Mouse (Mus musculus): ENCODE results near the gene Iqck.
A peak's percentile ranks its signal among the peaks of the same experiment; 100 is the strongest.

The Iqck gene

DNA sequence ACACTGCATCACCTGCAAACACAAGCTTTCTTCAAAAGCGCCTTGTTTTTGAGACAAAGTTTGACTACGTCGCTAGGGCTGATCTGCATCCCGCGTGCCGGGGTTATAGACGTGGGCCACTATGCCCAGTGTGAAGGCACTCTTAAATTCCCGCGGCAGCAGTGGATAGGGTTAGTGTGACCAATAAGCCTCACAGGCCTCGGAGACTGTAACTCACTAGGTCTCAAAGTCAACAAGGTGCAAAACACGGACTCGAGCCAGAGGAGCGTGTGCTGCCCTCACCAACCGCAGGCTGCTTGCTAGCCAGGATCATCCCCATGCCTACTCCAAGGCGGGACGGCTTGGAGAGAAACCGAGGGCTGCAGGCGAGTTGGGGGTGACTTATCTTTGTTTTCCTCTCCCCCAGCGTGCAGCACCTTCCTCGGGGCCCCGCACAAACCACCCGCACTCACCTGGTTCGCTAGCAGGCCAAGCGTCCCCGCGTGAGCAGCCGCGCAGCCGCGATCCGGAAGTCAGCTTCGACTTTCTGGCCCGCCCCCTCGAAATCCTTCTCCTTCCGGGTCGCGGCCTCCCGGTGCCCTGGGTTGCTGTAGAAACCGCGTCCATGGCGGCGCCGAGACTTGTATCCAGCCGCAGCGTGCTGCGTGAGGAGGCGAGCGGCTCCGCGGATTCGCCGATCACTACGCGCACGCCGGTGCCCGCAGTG lies at the start of gene Iqck:
Gene Iqck, plus strand, starts transcription at position 582 of the 706 bp plus-strand sequence.
- peak; percentile 80 to 81 for DNase-seq

DNA sequence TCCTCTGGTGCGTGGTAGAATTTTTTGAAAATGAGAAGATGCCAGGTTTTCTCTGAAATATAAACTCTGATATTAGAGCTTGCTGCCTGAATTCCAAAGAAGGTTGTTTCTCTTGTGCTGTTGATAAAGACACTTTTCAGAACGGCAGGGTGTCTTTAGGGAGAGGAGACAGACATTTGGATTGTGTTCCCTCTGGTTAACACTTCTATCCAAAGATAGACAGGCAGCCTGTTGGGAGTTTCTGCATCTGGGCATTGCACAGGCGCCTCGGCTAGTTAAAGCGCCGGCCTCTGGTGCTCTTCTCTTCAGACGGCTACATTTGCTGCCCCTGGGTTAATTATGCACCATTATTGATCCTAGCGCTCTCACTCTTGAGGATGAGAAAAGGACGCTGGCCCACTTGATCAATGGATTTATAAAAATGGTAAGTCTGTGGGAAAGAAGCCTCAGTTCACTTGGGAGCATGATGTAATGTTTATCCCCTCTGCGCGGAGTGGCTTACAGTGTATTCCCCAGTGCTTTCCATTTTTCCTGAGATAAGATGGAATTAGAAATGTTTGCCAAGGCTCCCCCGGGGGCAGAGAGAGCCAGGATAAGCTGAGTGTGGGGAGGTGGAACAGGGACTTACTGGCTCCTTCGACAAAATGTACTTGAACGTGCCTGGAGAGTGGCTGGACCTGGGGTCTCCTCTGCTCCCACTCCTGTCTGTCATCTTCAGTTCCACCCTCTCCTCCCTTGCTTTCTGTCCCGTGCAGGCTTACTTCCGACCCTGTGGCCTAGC lies 48.7 kb upstream of the Iqck start:
- DNase-seq: no peak

DNA sequence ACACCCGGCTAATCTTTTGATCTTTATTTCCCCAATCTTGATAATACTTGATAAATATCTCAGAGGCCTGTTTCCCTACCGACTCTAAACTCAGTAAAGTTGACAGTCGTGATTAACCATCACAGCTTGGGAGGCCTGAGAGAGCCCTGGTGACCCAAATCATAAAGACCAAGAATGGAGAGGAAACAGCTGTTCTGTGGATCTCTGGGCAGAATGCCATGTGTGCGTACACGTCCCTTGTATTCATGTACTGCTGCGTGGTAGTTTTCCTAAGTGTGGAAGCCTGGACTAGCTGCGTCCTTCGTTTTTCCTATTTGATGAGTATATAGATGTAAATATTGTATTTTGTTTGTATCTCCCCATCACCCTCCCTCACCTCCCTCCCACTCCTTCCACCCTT lies 47.7 kb upstream of the Iqck start:
- no peak for DNase-seq

DNA sequence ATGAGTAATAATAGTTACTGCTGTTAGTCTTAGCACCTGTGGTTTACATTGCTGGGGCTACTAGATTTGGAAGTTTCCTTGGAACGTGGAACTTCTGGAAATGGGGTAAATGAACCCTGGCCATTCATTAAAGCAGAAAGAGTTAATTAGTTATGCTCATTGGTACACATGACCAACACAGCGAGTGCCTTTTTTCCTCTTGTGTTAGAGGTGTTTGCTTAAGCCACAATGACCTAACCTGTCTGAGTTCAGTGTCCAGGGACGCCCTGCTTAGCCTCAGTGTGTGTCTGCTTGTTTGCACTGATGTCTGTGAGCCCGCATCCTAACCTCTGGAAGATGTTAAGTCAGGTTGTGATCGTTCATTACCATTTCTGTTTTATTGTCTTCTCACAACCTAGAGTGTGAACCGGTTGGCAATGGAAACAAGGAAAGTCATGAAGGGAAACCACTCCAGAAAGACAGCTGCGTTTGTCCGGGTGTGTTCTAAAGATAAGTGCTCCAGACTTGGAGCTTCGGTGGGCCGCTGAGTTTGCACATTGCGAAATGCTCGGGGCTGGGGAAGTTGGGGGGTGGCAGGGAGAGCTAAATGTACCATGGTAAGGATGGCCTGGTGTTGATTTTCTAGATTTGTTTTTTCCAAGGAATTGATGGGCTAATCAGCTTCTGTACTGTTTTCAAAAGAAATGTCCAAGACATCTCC lies 44.0 kb upstream of the Iqck start:
- no peak for DNase-seq

DNA sequence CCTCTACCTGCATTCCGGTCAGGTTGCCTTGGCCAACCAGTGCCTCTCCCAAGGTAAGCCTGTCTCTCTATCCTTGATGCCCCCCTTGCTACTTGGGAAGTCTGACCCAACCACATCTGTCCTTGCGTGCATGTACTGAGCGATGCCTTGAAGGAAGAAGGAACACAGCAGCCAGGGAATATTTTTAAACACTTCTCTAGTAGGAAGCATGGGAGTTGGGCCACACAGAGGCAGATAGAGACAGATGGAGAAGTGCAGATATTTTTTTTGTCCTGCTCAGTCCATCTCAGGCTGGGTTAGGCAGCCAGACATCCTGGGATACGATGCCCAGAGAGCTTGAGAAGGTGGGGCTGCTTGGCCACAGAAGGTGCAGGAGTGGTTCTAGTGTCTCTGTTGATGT lies 42.0 kb upstream of the Iqck start:
- no peak for DNase-seq

DNA sequence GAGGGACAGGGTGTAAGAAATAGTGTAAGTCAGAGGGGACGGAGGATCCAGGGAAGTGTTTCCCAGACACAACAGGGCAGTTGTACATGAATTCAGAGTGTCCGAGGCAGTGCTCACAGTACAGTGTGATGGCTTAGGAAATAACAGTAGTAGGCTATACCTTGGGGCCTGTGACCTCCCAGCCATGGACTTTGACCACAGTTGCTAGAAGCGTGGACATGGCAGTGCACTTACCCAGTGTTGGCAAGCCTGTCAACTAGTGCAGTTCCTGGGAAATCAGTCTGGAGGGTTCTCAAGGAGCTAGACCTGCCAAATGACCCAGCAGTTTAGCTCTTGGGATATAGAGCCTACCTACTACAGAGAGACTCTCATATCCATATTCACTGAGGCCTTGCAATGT lies 39.3 kb upstream of the Iqck start:
- no peak for DNase-seq

DNA sequence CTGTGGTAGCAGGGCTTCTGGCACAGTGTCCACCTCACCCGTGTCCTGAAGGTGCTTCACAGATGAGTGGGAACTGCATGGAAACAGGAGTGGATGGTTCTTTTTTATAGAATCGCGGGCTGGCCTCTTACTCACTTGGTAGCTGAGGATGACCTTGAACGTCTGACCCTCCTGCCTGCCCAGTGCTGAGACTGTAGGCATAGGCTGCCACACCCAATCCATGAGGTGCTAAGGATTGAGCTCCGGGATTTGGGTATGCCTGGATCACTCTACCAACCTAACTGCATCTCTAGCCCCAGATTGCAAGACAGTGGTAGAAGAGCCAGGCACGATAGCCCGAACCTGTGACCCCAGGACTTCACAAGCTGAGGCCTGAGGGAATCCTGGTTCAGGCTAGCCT lies 37.8 kb upstream of the Iqck start:
- DNase-seq: no peak

DNA sequence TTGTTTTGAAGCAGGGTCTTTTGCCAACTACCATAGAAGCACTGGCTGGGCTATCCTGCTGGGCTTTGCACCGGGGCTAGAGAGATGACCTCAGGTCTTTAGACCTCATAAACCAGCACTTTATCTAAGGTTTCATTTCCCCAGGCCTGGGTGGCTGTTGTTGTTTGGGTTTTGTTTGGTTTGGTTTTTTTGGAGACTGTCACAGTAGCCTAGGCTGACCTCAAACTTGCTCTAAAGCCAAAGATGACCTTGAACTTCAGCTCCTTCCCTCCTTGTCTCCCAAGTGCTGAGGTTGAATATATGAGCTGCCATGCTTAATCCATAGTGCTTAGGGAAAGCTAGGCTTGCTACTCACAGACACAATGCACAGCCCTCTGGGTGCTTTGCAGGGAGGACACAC lies 35.9 kb upstream of the Iqck start:
- DNase-seq: no peak

DNA sequence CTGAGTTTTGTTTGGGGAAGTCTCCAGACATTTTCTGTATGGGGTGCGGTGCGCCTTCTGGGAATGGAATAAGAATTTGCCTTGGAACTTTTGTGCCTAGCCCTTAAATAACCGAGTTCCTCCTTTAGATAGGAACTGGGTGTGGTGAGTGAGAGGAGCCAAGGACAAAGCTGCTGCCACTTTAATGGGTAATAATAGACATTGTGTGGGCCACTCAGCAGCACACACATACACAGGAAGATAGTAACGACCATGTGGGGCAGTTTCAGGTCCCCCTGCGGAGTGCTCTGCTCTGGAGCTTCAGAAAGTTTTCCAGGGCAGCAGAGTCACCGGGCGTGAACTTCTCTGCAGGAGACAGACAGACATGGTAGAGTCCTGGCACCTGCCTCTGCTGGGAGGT lies 34.2 kb upstream of the Iqck start:
- DNase-seq: no peak

DNA sequence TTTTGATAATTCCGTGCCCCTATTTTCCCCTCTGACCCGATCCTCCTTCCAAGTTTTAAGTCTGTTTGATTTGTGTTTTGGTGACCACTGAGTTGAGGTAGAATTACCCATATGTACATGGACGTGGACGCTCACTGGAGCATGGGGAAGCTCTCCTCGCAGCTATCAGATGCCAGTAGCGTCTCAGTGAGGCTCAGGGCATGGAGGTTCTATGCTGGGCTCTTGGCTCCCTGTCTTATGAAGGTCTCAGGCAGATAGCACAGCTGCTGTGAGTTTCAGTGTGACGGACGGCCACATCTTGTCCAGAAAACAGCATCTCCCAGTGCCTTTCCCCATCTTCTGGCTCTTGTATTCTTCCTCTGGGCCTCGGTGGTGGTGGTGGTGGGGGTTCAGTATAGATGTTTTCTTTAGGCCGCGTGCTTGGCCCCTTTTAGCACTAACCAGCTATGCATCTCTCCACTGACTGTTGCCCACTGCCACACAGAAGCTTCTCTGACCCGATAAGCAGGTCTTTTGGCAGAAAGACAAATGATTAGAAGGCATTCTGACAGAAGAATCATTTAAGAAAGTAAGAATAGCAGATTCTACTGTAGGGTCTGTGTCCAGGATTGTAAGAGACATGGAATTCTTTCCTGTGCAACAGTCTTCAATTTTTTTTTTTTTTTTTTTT lies 33.5 kb upstream of the Iqck start:
- no peak for DNase-seq

DNA sequence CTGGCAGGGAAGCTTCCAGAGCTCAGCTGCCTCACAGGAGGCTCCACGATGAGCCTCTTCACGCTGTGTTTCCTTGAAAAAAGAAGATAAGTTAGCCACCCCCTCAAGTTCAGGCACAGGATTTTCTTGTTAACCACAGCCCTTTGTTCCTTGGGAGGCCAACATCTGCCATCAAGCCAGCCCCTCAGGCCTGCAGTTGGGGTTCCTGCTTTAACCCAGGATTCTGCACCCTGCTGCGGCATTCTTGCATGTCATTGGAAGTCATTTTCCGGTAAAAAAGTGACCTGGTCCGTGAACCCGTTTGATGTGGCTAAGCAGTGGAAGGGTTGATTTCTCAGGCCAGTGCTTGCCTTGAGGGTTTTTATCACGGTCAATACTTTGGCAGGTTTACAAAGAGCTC lies 31.1 kb upstream of the Iqck start:
- no peak for DNase-seq

DNA sequence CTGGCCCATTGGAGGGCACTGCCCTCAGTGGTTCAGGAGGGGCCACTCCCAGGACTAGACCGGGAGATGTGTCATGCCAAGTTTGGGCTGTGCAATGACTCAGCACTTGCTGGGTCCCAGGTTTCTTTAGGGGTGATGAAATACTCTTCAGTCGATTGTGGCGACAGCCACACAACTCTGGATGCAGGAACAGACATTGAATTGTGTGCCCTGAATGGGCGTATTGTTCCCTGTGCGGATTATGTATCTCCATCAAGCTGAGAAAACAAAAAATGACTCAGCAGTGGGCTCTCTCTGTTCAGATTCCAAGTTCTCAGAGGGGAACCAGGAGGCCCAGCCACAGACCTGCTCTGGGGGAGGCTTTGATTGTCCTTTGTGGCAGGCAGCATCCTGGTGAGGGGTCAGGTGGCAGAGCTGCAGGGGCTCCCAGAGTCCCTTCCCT lies 27.6 kb upstream of the Iqck start:
- no peak for DNase-seq

DNA sequence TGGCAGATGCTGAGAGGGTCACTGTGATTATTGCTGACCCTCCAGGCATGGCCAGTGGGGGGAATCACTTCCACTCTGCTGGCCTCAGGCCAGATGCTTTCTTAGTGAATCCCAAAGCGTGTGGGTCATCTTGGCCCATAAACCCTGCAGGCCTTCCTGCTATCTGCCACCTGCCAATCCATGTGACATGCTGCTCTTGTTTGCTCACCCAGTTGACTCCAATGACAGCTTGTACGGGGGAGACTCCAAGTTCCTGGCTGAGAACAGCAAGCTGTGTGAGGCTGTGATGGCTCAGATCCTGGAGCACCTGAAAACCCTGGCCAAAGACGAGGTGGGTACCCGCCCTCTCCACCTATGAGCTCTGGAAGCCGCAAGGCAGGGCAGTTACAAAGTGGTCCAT lies 17.7 kb upstream of the Iqck start:
- DNase-seq: no peak

DNA sequence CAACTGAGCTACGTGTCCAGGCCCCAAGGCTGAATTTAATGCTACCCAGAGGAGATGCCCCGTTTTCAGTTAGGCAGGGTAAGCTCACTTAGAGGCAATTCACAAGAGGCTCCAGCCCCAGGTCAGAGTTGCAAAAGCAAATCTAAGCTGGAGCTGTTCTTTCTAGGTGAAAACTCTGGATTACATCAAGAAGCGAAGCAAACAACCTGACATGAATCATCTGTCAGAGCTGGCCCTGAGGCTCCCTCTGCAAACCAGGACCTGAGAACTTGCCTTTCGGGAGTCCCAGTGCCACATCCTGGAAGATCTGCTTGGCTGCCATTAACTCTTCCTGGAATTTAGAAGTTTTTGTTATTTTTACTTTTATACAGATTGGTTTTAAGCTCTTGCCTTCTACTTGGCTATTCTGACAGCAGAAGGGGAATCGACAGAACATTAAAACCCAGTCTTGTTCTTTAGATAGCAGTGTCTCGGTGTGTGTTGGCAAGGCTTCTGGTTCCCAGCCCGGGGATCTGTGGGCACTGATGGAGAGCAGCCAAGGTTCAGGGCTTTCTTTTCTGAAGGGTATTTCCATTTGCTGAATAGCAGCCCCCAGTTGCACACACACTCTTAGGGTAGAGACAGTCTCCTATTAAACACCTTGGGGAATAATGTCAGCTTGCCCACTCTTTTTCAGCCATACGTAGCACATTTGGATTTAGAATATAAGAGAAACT lies 14.4 kb upstream of the Iqck start:
- no peak for DNase-seq

DNA sequence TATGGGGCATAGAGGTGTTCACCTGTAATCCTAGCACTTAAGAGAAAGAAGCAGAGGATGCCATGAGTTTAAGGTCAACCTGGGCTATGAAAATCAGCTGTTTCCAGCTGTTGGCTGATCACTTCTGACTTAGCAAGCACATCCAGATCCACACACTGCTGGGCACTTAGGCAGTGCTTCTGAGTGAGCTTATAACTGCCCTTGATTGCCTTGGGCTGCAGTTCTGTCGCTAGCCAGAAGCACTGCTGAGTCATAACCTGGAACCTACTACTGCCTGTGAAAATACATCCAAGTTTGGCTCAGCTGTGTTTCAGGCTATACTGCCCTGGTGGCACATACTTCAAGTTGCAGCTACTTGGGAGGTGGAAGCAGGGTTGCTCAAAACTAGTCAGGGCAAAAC lies 13.8 kb upstream of the Iqck start:
- DNase-seq: no peak

DNA sequence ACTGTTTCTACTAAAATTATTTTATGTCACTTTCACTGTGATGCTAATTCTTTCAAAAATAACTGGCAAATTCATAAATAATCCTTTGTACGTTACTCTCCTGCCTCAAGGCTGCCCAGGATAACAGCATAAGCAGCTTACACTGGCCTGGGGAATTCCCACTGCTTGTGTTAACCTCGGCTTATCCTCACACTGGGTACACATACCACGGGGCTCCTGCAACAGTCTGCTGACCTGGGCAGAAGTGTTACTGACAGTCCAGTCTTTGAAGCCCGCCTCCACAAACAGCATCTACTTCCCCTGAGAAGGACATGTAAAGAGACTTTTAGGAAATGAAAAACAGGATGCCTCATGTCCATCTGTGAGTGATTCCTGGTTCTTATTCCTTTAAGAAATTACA lies 12.6 kb upstream of the Iqck start:
- no peak for DNase-seq

DNA sequence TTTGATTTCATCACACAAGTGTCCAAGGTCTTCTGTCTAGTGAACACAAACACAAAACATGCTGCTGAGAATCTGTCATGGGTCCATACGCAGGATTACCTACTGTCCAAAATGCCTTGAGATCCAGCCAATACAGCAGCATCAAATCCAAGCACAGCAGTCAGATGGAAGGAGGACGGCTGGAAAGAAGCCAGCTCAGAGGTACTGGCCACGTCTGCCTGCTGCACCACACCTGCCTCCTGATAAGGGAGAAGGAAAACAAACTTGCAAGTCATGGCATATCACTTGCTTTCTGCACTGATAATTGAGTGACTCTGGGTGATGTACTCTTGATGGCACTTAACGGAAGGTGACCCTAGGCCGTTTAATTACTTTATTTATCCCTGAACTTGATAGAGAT lies 10.4 kb upstream of the Iqck start:
- DNase-seq: no peak

DNA sequence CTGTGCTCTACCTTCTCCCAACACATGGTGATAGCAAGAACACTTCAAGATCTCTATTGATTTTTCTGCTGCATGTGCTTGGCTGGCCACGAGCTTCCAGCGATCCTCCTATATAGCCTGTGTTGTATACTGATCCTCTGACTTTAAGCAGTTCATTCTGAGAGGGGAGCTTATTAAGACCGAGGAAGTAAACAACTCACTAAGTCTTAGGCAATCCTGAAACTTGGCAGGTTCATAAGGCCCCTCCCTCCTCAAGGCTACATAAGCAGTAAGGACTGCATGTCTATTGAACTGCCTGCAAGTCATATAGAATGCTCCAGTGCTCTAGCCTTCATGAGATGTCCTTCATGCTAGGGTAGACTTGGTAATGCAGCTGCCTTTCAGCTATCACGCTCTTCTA lies 9.2 kb upstream of the Iqck start:
- DNase-seq: no peak

DNA sequence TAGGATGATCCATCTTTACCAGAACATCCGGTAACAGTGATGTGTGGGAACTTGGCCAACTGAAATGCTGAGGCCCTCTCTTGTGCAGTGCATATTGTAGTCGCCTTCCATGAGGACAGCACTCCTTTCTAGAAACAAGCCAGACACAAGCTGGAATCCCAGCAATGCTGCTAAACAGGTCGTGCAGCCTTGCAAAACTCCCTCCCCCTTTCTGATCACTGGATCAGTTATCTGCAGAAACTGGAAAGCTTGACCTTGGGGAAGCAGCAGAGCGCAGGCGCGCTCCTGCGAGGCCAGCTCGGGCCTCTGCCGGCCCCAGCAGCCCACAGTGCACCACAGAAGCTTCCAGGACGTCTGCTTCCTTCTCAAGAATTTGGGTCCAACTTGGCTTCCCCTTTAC lies 6.8 kb upstream of the Iqck start:
- DNase-seq: no peak

DNA sequence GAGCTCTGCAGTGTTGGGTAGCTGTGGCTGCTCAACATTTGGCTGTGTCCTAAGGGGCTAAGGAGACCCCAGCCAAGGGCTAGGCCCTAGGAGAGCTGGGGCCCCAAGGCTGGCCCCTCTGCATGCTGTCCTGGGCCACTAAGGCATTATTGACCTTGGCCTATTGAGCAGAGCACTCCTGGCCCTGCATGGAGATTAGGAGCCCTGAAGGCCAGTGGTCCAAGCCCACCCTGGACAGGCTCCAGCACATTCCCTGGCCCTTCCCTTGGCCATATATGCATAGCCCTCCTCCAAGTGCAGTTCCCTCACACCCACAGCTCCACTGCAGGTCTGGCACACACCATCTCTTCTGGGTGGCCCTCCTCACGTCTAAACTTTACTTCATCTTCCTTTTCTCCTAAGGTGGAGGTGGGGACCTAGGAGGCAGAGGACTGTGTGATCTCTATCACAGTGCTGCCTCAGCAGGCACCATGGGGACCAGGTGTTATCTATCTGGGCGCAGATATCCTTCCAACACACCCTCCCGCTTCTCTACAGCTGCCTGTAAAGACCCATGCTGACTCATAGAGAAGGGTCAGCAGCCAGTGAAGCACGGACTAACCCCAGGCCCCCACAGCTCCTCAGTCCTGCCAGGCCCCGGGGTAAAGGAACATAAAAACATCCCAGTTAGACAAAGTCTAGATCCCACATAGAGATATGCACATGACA lies 5.9 kb upstream of the Iqck start:
- no peak for DNase-seq

DNA sequence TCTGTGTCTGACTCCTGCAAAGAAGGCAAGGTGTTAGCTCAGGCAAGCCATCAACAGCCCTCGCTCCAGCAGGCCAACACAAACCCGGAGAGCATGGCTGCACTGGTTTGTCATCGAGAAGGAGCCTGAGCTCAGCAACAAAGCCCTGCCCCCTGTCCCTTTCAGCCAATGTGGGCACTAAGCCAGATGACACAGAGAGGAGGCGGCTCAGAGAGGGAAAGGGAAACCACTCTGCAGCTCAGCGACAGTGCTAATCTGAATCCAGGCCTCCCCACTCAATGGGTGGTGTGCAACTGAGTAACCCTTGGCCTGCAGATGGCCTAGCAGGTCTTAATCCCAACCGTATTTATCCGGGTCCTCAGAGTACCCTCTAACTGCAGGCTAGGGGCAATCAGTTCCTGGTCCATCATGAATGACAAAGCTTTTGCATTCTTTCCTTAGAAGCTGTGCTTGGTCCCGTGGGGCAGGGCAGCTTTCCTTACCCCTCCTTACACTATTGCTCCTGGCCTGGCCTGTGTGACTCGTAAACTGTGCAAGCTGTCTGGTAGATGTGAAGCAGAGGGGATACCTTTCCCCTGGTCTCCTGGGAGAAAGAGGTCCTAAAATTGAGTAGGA lies 4.8 kb upstream of the Iqck start:
- no peak for DNase-seq

DNA sequence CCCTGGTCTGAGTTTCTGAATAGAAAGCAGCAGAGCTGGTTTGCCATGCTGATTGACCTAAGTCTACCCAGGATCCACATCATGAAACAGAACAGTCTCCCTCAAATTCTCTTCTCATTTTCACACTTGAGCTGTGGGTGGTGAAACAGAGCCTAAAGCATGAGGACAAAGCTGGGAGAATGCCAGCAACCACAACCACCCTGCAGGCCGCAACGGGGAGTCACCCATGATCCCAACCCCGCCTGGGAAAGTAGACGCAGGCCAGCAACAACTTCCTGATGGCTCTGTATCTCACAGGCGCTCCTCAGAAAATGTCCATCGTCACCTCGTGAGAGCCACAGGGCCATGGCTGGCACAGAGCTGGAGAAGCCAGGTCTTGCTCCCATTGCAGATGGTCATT lies 4.0 kb upstream of the Iqck start:
- no peak for DNase-seq

Data from thymus, adult 18-20 months (tissue).